In genomic region chr2:75781078-75781477, GRCm38 (mm10) we compare ENCODE assay signal across 7 mouse cellular contexts. TPM values are rescaled to one million over a fixed set of nuclear protein-coding genes. Genes with fewer than 3 reads are reported as not detected.
DNase-seq lines count a peak whose midpoint lies in the region; ATAC-seq lines count a peak whose summit lies in the region.

No protein-coding gene starts in this region.

- WGBS in forebrain, embryonic 16.5 days = 0% methylated on average over 3 of the region's 3 CpGs
- 2% methylated on average over 3 of the region's 3 CpGs for WGBS in midbrain, embryonic 10.5 days

- ATAC-seq in forebrain, embryonic 16.5 days = peak; percentile 80

- H3K27me3 ChIP-seq in forebrain, embryonic 16.5 days (replicated peaks; ENCODE audit: control insufficient read depth, insufficient read depth, low read length) = no peaks in the 10 kb centered on the region
- H3K27me3 ChIP-seq in midbrain, embryonic 10.5 days (ENCODE audit: low read depth, poor library complexity, severe bottlenecking) = no peaks in the 10 kb centered on the region

- H3K4me1 ChIP-seq in forebrain, embryonic 16.5 days (replicated peaks; ENCODE audit: control insufficient read depth, insufficient read depth, low read length) = no peaks in the 10 kb centered on the region
- H3K4me1 ChIP-seq in midbrain, embryonic 10.5 days = peaks cover 24% of the 10 kb centered on the region

- DNase-seq in A20 (ENCODE audit: low read depth, low spot score) = peak; percentile 61
- DNase-seq in CD4-positive helper T cell, adult 2 months (ENCODE audit: low read depth, low spot score) = peak; percentile 64
- peak; percentile 58 for DNase-seq in c-Kit-positive CD71-positive TER-119-positive erythroid progenitor cells, embryonic 14.5 days (ENCODE audit: low spot score)
- DNase-seq in kidney, postnatal 36 days = peak; percentile 27 to 38
- DNase-seq in midbrain, embryonic 10.5 days (ENCODE audit: low spot score) = peak; percentile 39
- DNase-seq in yolk sac, embryonic 10.5 days (ENCODE audit: low spot score) = peak; percentile 55

- H3K9ac ChIP-seq in forebrain, embryonic 16.5 days (replicated peaks; ENCODE audit: low read depth, low read length) = no peak overlapping the region

- no peak overlapping the region for H3K4me2 ChIP-seq in forebrain, embryonic 16.5 days (ENCODE audit: low read length)

- H3K36me3 ChIP-seq in forebrain, embryonic 16.5 days (ENCODE audit: control insufficient read depth, insufficient read depth) = no peaks in the 10 kb centered on the region
- no peaks in the 10 kb centered on the region for H3K36me3 ChIP-seq in midbrain, embryonic 10.5 days

- H3K4me3 ChIP-seq in forebrain, embryonic 16.5 days (replicated peaks; ENCODE audit: low read length) = no peak overlapping the region
- no peak overlapping the region for H3K4me3 ChIP-seq in midbrain, embryonic 10.5 days

- no peak overlapping the region for H3K27ac ChIP-seq in forebrain, embryonic 16.5 days (ENCODE audit: low read length)
- no peak overlapping the region for H3K27ac ChIP-seq in midbrain, embryonic 10.5 days (replicated peaks)

- no peaks in the 10 kb centered on the region for H3K9me3 ChIP-seq in forebrain, embryonic 16.5 days (ENCODE audit: control insufficient read depth, low read length)
- no peaks in the 10 kb centered on the region for H3K9me3 ChIP-seq in midbrain, embryonic 10.5 days (replicated peaks)

RNA-seq across cellular contexts. Expression of gene Agps, which starts 50.9 kb away (rescaled TPM):
- 26.2 and 26.8 TPM in 2 replicates for polyA plus RNA-seq in forebrain, embryonic 16.5 days (2015; fragmentation: Nextera tagmentation; extraction: Ambion mirVana)
- 44.5 and 44.9 TPM in 2 replicates for polyA plus RNA-seq in midbrain, embryonic 10.5 days (2016; fragmentation: Nextera tagmentation; extraction: Ambion mirVana)
